Mouse (Mus musculus) neutrophil, adult 5-6 weeks (primary cell): ENCODE data around the gene Usp35. TPM values are rescaled to one million over a fixed set of nuclear protein-coding genes. Genes with fewer than 3 reads are reported as not detected.

Experiments
- ATAC-seq: fragments of 151-379, 151-347 bp; 2 replicates; pipeline ENCODE4 v1.8.0; 2017; ENCODE audit warnings: mild to moderate bottlenecking, moderate TSS enrichment; ENCODE audit not compliant: insufficient number of reproducible peaks, poor library complexity, low FRiP score, severe bottlenecking; ENCODE audit errors: extremely low read depth
- total RNA-seq: library from RNA; stranded (forward); fragments of 200-1000 nt; gene quantifications from 2 replicates; pipeline ENCODE4 v1.2.3, GENCODE M21; 2017

Usp35 gene
- total RNA-seq, 1 experiment from 2014 or later: 5.7 TPM

DNA sequence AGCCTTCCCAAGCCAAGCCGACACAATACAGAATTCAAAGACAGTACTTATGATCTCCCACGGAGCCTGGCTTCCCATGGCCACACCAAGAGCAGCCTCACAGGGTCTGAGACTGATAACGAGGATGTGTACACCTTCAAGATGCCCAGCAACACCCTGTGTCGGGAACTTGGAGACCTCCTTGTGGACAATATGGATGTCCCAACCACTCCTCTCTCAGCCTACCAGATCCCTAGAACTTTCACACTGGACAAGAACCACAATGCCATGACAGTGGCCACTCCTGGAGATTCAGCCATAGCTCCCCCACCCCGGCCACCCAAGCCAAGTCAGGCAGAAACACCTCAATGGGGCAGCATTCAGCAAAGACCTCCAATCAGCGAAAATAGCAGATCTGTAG is 32.9 kb downstream of the Usp35 start:
- no peak for ATAC-seq

DNA sequence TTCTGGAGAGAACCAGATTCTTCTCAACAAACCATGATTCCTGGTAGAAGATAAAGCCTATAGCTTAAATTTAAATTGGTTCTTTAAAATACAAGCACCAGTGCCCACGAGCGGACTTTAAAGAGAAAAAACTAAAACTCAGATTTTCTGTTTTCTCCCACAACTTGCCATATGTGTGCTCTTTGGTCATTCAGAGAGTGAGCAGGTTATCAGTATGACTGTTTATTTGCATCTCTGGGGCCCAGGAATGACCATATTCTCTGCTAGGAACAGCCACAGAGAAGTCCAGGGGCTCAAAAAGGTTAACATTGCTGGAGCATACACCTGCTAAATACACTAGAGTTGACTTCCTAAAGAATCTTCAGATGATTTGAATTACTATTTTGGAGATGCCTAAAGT is 33.5 kb downstream of the Usp35 start:
- ATAC-seq: no peak

DNA sequence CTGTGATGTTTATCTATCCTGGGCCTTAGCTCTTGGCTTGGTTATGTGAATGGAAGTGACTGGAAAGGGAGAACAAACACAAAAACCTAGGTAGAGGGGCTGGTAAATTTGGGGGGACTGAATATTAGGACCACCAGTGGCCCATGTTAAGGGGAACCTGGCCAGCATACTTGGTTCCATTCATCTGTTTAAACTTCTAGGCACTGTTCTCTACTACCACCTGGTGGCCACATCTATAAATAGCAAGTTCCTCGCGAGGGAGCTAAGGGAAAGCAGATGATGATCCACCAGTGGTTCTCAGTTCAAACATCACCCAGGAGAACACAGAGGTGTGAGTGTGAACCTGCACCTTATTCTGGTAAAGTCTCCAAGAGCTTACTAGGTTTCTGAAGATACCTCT is 34.4 kb downstream of the Usp35 start:
- peak; percentile 88 for ATAC-seq

DNA sequence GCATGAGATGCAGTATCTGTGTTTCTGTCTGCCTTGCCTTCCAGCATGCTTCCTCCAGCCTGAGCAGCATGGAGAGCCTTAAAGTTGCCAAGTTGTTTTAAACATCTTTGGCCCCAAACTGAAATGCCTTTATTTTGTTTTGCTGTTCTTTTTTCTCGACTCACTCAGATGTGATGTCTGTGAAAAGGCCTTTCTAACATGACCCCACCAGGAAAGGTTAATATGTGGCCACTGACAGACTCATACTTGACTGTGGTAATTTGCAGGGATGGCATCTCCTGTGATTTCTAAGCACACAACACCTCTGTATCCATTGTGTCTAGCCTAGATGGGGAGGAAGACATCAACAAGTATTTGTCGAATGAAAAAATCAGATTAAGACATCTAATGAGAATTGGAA is 34.8 kb downstream of the Usp35 start:
- no peak for ATAC-seq

DNA sequence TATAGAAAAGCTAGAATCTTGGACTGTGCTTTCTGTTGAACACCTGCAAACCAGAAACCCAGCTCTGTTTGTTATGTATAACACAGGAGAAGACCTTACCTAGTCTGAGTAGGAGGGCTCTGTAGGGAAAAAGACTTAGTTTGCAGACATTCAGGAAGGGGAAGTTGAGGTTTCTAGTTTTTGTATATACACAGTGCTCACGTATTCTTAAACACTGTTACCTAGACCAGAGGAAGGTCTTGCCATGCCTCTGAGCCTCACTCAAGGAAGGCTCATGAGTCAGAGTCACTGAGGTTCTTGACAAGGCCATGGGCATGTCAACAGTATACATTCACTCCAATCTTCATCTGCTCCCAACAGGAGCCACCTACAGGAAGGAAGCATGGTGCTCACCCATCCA is 60.8 kb downstream of the Usp35 start:
- peak; percentile 77 for ATAC-seq

DNA sequence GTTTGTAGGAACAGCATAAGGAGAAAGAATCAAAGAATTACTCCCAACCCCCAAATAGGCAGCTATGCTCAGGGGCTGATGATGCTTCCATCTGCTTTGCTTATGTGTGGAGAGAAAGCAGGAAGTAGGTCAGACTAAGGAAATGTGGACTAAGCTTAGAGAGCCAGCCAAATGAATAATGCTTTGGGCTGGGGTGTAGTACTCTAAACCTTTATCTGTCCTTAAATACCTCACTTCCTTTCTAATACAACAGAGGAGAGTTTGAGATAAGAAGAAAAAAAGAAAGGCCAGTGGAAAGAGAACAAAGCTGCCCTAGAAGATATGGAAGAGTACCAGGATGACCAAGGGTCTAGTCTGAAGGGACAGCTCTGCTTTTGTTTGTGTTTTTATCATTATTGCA is 61.5 kb downstream of the Usp35 start:
- no peak for ATAC-seq

DNA sequence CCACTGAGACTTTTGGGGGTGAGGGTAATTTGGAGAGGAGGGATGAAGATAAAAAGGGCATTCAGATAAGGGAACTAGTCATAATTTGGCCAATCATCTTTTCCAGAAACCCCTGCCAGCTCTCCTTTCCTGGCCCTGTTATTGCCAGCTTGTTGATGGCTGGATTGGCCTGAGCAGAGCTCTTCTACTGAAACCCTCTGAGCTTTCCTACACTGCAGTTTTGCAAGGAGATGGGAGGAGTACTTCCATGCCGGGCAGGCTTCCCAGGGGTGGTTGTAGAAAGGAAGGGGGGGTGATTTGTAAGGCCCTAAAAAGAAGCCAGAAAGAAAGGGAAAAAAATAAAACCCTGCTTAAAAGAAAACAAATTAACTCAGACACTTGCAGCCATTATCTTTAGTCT is 69.3 kb downstream of the Usp35 start:
- ATAC-seq: no peak

Other genes with a start within 250 kb of the Usp35 start
- gene Kctd21, start 307 bp upstream of the Usp35 start, total RNA-seq: 1.1 and 2.4 TPM in 2 replicates
- 4.8 and 7.4 TPM in 2 replicates for gene Alg8, start 39.6 kb upstream of the Usp35 start, total RNA-seq
- gene Ndufc2, start 68.0 kb upstream of the Usp35 start, total RNA-seq: 31.3 and 32.9 TPM in 2 replicates
- gene Thrsp, start 85.7 kb upstream of the Usp35 start, total RNA-seq: not detected in 2 replicates
- gene Kctd14, start 119.3 kb upstream of the Usp35 start, total RNA-seq: 7.1 and 9.7 TPM in 2 replicates
- 68.8 and 73.8 TPM in 2 replicates for gene Ints4, start 148.9 kb upstream of the Usp35 start, total RNA-seq
- 16.1 and 19.6 TPM in 2 replicates for gene Aamdc, start 247.5 kb upstream of the Usp35 start, total RNA-seq
- 86.8 and 100 TPM in 2 replicates for gene Rsf1, start 247.9 kb upstream of the Usp35 start, total RNA-seq